Mouse (Mus musculus): ENCODE measurements at regions not wholly inside any gene's neighbourhood (a gene's known extent, or its start where the extent isn't known, plus 50 kb on each side); places are given as distances from the start of the nearest gene placed in this dataset.

DNA sequence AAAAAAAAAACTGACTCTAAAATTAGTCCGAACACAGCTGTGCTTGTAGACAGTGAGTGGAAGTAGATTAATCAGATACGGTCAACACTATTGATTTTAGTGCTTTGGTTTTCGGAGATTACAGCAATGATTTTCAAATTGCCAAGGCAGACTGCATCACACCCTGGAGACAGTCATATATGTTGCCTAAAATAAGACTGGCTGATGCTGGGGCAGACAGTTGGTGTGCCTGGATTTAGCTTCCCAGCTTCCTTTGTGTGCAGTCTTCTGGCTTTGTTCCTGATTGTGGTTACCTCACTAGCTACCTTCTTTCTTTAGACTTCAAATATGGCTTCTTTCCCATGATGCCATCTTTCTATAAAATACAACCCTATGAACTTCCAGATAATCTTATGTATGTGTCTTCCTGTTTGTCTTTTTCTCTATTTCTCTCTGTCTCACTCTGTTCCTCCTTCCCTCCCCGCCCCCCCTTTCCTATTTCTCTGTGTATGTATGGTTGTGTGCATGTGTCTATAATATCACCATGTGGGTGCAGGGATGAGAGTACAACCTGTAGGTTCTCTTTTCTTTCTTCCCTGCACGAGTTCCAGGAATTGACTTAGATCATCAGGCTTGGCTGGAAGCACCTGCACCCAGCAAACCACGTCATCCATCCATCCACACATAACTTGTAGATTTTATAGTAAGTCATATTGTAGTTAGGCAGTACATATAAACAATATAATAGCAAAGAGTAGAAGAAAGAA, 199.7 kb upstream of the Gm9008 start:
- WGBS: 84% methylated on average over 6 of the region's 6 CpGs
- Histone ChIP-seq H3K36me3 (ENCODE audit: insufficient read depth) (no peaks in the 10 kb centered on the region), H3K4me1 (ENCODE audit: insufficient read depth) (no peaks in the 10 kb centered on the region), H3K9me3 (ENCODE audit: low read depth, low read length) (no peaks in the 10 kb centered on the region), H3K27me3 (ENCODE audit: insufficient read depth, low read length) (no peaks in the 10 kb centered on the region), H3K4me2 (no peak overlapping the region), H3K9ac (no peak overlapping the region), H3K27ac (ENCODE audit: low read depth) (no peak overlapping the region), H3K4me3 (ENCODE audit: low read depth, low read length) (no peak overlapping the region)
- TF ChIP-seq CTCF (IDR thresholded peaks at IDR 0.05; ENCODE audit: low read depth): no peak
- DNase-seq (no peak), ATAC-seq (ENCODE audit: insufficient read depth) (no peak)

DNA sequence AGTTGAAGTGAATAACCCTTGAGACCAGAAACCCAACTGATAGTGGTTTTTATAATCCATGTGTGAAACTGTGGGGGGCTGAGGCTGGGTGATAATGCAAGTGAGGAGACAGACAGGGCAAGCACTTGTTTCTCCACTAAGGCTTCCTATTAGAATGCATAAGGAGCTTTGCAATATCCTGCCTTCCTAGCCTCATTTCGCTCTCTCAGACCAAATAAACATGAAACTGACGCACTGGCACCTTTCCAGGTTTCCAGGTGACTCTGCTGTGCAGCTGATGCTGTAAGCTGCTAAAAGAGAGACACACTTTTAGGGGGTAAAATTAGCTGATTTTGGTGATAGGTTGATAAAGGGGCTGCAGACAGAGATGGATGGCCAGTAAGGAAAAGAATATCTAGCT, 191.2 kb upstream of the Gm9008 start:
- no peak overlapping the region for H3K4me2 ChIP-seq
- no peaks in the 10 kb centered on the region for H3K9me3 ChIP-seq (ENCODE audit: low read depth, low read length)
- H3K27ac ChIP-seq (ENCODE audit: low read depth): no peak overlapping the region
- ATAC-seq (ENCODE audit: insufficient read depth) (no peak), DNase-seq (peak; percentile 17)
- no peak overlapping the region for H3K9ac ChIP-seq
- 25% methylated on average over 2 of the region's 2 CpGs for WGBS
- no peaks in the 10 kb centered on the region for H3K36me3 ChIP-seq (ENCODE audit: insufficient read depth)
- no peaks in the 10 kb centered on the region for H3K4me1 ChIP-seq (ENCODE audit: insufficient read depth)
- no peak for TF ChIP-seq CTCF (IDR thresholded peaks at IDR 0.05; ENCODE audit: low read depth)
- no peak overlapping the region for H3K4me3 ChIP-seq (ENCODE audit: low read depth, low read length)
- H3K27me3 ChIP-seq (ENCODE audit: insufficient read depth, low read length): no peaks in the 10 kb centered on the region

DNA sequence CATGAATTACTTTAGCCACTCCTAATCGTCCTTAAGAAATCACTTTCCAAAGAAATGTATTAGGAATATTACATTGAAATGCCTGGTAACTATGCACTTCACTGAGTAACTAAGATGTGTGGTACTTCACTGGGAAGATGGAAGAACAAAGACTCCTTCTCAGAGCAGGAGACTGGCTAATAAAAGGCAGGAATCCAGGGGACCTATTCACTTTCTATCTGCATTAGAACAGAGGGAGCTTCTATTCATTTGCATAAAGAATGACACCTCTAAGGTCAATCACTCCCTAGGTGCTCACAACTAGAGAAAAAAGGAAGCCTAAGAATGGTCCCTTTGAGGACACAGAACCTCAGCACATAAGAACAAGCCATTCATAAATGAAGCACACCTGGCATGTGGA, 142.0 kb upstream of the Gm9008 start:
- 42% methylated on average over 1 of the region's 1 CpGs for WGBS

DNA sequence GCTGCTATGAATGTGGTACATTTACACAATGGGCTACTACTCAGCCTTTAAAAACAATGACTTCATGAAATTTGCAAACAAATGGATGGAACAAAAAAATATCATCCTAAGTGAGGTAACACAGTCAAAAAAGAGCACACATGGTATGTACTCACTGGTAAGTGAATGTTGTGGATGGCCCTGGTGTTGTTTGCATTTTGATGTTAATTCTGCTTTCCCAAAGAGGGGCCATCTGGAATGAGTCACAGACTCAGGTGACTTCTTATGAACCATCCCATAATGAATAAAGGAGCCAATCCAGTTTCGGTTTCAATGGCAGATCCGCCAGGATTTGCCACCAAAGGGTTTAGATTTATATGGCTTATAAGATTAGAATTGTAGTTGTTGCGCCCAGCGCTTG, 130.8 kb upstream of the Gm9008 start:
- Histone ChIP-seq H3K9me3 (ENCODE audit: low read depth, low read length) (no peaks in the 10 kb centered on the region), H3K9ac (no peak overlapping the region), H3K27me3 (ENCODE audit: insufficient read depth, low read length) (no peaks in the 10 kb centered on the region), H3K4me2 (no peak overlapping the region), H3K27ac (ENCODE audit: low read depth) (no peak overlapping the region), H3K4me1 (ENCODE audit: insufficient read depth) (no peaks in the 10 kb centered on the region), H3K4me3 (ENCODE audit: low read depth, low read length) (no peak overlapping the region), H3K36me3 (ENCODE audit: insufficient read depth) (no peaks in the 10 kb centered on the region)
- WGBS: 86% methylated on average over 4 of the region's 4 CpGs
- TF ChIP-seq CTCF (IDR thresholded peaks at IDR 0.05; ENCODE audit: low read depth): no peak
- ATAC-seq (ENCODE audit: insufficient read depth) (no peak), DNase-seq (no peak)

More for the DNA sequence above, 142.0 kb upstream of the Gm9008 start:
- DNase-seq (no peak), ATAC-seq (ENCODE audit: insufficient read depth) (no peak)
- no peak for TF ChIP-seq CTCF (IDR thresholded peaks at IDR 0.05; ENCODE audit: low read depth)
- no peak overlapping the region for H3K9ac ChIP-seq
- no peaks in the 10 kb centered on the region for H3K9me3 ChIP-seq (ENCODE audit: low read depth, low read length)
- H3K27ac ChIP-seq (ENCODE audit: low read depth): no peak overlapping the region
- no peaks in the 10 kb centered on the region for H3K27me3 ChIP-seq (ENCODE audit: insufficient read depth, low read length)
- H3K36me3 ChIP-seq (ENCODE audit: insufficient read depth): no peaks in the 10 kb centered on the region
- no peak overlapping the region for H3K4me3 ChIP-seq (ENCODE audit: low read depth, low read length)
- H3K4me1 ChIP-seq (ENCODE audit: insufficient read depth): no peaks in the 10 kb centered on the region
- no peak overlapping the region for H3K4me2 ChIP-seq

DNA sequence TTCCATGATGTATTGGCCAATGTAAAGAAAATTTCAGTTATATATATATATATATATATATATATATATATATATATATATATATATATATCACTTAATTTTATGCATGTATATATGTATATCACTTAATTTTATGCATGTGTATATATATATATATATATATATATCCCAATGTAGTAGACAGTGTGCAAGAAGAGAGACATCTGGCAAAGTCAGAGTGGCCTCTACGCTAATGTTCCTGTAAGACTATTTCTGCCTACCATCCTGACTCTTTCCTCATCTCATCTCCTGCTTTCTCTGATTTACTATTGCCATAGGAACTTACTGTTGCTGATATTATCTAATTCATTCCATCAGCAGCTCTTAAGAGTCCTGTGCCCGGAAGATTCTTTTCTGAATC, 123.9 kb upstream of the Gm9008 start:
- H3K4me1 ChIP-seq (ENCODE audit: insufficient read depth): no peaks in the 10 kb centered on the region
- ATAC-seq (ENCODE audit: insufficient read depth): peak; percentile 84; the same call in 1 of the 2 replicates
- no peaks in the 10 kb centered on the region for H3K27me3 ChIP-seq (ENCODE audit: insufficient read depth, low read length)
- no peak overlapping the region for H3K27ac ChIP-seq (ENCODE audit: low read depth)
- H3K36me3 ChIP-seq (ENCODE audit: insufficient read depth): no peaks in the 10 kb centered on the region
- WGBS: 55% methylated on average over 2 of the region's 2 CpGs
- no peak for TF ChIP-seq CTCF (IDR thresholded peaks at IDR 0.05; ENCODE audit: low read depth)
- H3K4me2 ChIP-seq: no peak overlapping the region
- no peak overlapping the region for H3K4me3 ChIP-seq (ENCODE audit: low read depth, low read length)
- no peaks in the 10 kb centered on the region for H3K9me3 ChIP-seq (ENCODE audit: low read depth, low read length)
- DNase-seq: peak; percentile 68
- no peak overlapping the region for H3K9ac ChIP-seq

DNA sequence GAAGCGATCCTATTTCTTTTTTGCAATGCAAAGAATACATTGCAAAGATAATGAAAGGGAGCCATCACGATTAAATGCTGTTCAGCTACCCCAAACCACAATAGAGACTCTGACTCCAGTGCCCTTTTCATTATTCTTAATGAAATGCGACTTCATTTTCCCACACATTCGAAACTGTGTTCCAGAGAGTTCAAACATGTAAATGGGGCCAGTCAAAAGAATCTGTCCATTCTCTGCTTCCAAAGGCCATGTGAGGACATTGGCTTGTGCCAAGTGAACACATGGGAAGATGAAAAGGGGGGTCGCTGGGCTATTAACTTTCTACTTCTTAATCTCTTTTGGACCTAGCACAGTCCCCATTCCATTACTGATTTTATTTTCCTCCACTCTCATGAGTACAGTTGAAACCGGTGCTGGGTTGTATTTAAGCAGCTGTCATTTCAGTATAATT, 123.2 kb upstream of the Gm9008 start:
- Histone ChIP-seq H3K4me3 (ENCODE audit: low read depth, low read length) (no peak overlapping the region), H3K27ac (ENCODE audit: low read depth) (no peak overlapping the region), H3K9ac (no peak overlapping the region), H3K36me3 (ENCODE audit: insufficient read depth) (no peaks in the 10 kb centered on the region), H3K4me2 (no peak overlapping the region), H3K4me1 (ENCODE audit: insufficient read depth) (no peaks in the 10 kb centered on the region), H3K27me3 (ENCODE audit: insufficient read depth, low read length) (no peaks in the 10 kb centered on the region), H3K9me3 (ENCODE audit: low read depth, low read length) (no peaks in the 10 kb centered on the region)
- TF ChIP-seq CTCF (IDR thresholded peaks at IDR 0.05; ENCODE audit: low read depth): no peak
- peak; percentile 65; the same call in 1 of the 2 replicates for ATAC-seq (ENCODE audit: insufficient read depth)
- 63% methylated on average over 6 of the region's 6 CpGs for WGBS
- peak; percentile 50 for DNase-seq
